Mouse (Mus musculus): ENCODE results near the gene Pde4d. TPM values are rescaled to one million over a fixed set of nuclear protein-coding genes. Genes with fewer than 3 reads are reported as not detected.

Pde4d gene
- polyA plus RNA-seq, 1 experiment from 2014 or later = 29.2 TPM

GRCm38 (mm10) chr13:109727346-109727745 is 1277.6 kb downstream of the Pde4d start:
- Histone ChIP-seq H3K9me3 (ENCODE audit: control insufficient read depth, low read length) (no peaks in the 10 kb centered on the region), H3K4me3 (ENCODE audit: control insufficient read depth in 1 of 2, insufficient read depth in 1 of 2, low read depth in 1 of 2, low read length in 2 of 2) (no peak overlapping the region), H3K4me2 (ENCODE audit: low read length) (no peak overlapping the region), H3K4me1 (ENCODE audit: control insufficient read depth in 2 of 2, insufficient read depth in 2 of 2, low read length in 2 of 2) (peaks cover 0 to 8% of the 10 kb centered on the region in 2 experiments; a peak in 3 of 4 replicates), H3K9ac (ENCODE audit: low read length) (no peak overlapping the region), H3K27me3 (ENCODE audit: control insufficient read depth, insufficient read depth, low read length) (no peaks in the 10 kb centered on the region), H3K27ac (replicated peaks in 1 of 2; ENCODE audit: control insufficient read depth in 1 of 2, insufficient read depth in 1 of 2, low read depth in 2 of 2, low read length in 2 of 2) (no peak overlapping the region), H3K36me3 (ENCODE audit: control insufficient read depth, insufficient read depth, low read length) (no peaks in the 10 kb centered on the region)
- WGBS = 65% methylated on average over 5 of the region's 5 CpGs
- ATAC-seq (ENCODE audit: insufficient number of reproducible peaks, insufficient read depth, low FRiP score, low read depth) = no peak

- Histone ChIP-seq H3K4me1 (ENCODE audit: control insufficient read depth in 2 of 2, insufficient read depth in 2 of 2, low read length in 2 of 2) (peaks cover 0 to 2% of the 10 kb centered on the region in 2 experiments; a peak in 1 of 4 replicates), H3K27me3 (ENCODE audit: control insufficient read depth, insufficient read depth, low read length) (no peaks in the 10 kb centered on the region), H3K4me3 (ENCODE audit: control insufficient read depth in 1 of 2, insufficient read depth in 1 of 2, low read depth in 1 of 2, low read length in 2 of 2) (no peak overlapping the region), H3K9ac (ENCODE audit: low read length) (no peak overlapping the region), H3K27ac (replicated peaks in 1 of 2; ENCODE audit: control insufficient read depth in 1 of 2, insufficient read depth in 1 of 2, low read depth in 2 of 2, low read length in 2 of 2) (no peak overlapping the region), H3K4me2 (ENCODE audit: low read length) (no peak overlapping the region), H3K36me3 (ENCODE audit: control insufficient read depth, insufficient read depth, low read length) (no peaks in the 10 kb centered on the region), H3K9me3 (ENCODE audit: control insufficient read depth, low read length) (no peaks in the 10 kb centered on the region)
- 84% methylated on average over 4 of the region's 4 CpGs for WGBS
- no peak for ATAC-seq (ENCODE audit: insufficient number of reproducible peaks, insufficient read depth, low FRiP score, low read depth)
Measured at GRCm38 (mm10) chr13:109729612-109730011, 1279.9 kb downstream of the Pde4d start.

- H3K4me1 ChIP-seq (ENCODE audit: control insufficient read depth in 2 of 2, insufficient read depth in 2 of 2, low read length in 2 of 2) = peaks cover 0 to 5% of the 10 kb centered on the region in 2 experiments; a peak in 1 of 4 replicates
- H3K36me3 ChIP-seq (ENCODE audit: control insufficient read depth, insufficient read depth, low read length) = no peaks in the 10 kb centered on the region
- no peak overlapping the region for H3K4me2 ChIP-seq (ENCODE audit: low read length)
- no peaks in the 10 kb centered on the region for H3K27me3 ChIP-seq (ENCODE audit: control insufficient read depth, insufficient read depth, low read length)
- ATAC-seq (ENCODE audit: insufficient number of reproducible peaks, insufficient read depth, low FRiP score, low read depth) = no peak
- H3K9me3 ChIP-seq (ENCODE audit: control insufficient read depth, low read length) = no peaks in the 10 kb centered on the region
- no peak overlapping the region for H3K9ac ChIP-seq (ENCODE audit: low read length)
- WGBS = 77% methylated on average over 5 of the region's 5 CpGs
- no peak overlapping the region for H3K27ac ChIP-seq (replicated peaks in 1 of 2; ENCODE audit: control insufficient read depth in 1 of 2, insufficient read depth in 1 of 2, low read depth in 2 of 2, low read length in 2 of 2)
- H3K4me3 ChIP-seq (ENCODE audit: control insufficient read depth in 1 of 2, insufficient read depth in 1 of 2, low read depth in 1 of 2, low read length in 2 of 2) = no peak overlapping the region
Measured at GRCm38 (mm10) chr13:109732655-109733376, 1283.1 kb downstream of the Pde4d start.

- Histone ChIP-seq H3K27ac (replicated peaks in 1 of 2; ENCODE audit: control insufficient read depth in 1 of 2, insufficient read depth in 1 of 2, low read depth in 2 of 2, low read length in 2 of 2) (no peak overlapping the region), H3K27me3 (ENCODE audit: control insufficient read depth, insufficient read depth, low read length) (no peaks in the 10 kb centered on the region), H3K9ac (ENCODE audit: low read length) (no peak overlapping the region), H3K36me3 (ENCODE audit: control insufficient read depth, insufficient read depth, low read length) (peaks cover 12% of the 10 kb centered on the region; the same call in 1 of the 2 replicates), H3K4me1 (ENCODE audit: control insufficient read depth in 2 of 2, insufficient read depth in 2 of 2, low read length in 2 of 2) (peaks cover 0 to 6% of the 10 kb centered on the region in 2 experiments; a peak in 1 of 4 replicates), H3K4me3 (ENCODE audit: control insufficient read depth in 1 of 2, insufficient read depth in 1 of 2, low read depth in 1 of 2, low read length in 2 of 2) (no peak overlapping the region), H3K4me2 (ENCODE audit: low read length) (no peak overlapping the region), H3K9me3 (ENCODE audit: control insufficient read depth, low read length) (no peaks in the 10 kb centered on the region)
- no peak for ATAC-seq (ENCODE audit: insufficient number of reproducible peaks, insufficient read depth, low FRiP score, low read depth)
- WGBS = 50% methylated on average over 8 of the region's 8 CpGs
Measured at GRCm38 (mm10) chr13:109736290-109737078, 1286.7 kb downstream of the Pde4d start.

GRCm38 (mm10) chr13:109746492-109746891 is 1296.7 kb downstream of the Pde4d start:
- no peak overlapping the region for H3K9ac ChIP-seq (ENCODE audit: low read length)
- no peak overlapping the region for H3K4me3 ChIP-seq (ENCODE audit: control insufficient read depth in 1 of 2, insufficient read depth in 1 of 2, low read depth in 1 of 2, low read length in 2 of 2)

GRCm38 (mm10) chr13:109752236-109752863 is 1302.6 kb downstream of the Pde4d start:
- Histone ChIP-seq H3K27me3 (ENCODE audit: control insufficient read depth, insufficient read depth, low read length) (no peaks in the 10 kb centered on the region), H3K4me3 (ENCODE audit: control insufficient read depth in 1 of 2, insufficient read depth in 1 of 2, low read depth in 1 of 2, low read length in 2 of 2) (no peak overlapping the region), H3K36me3 (ENCODE audit: control insufficient read depth, insufficient read depth, low read length) (0 out of 2 replicates have a peak, but pooled peaks cover 2% of the 10 kb centered on the region), H3K9me3 (ENCODE audit: control insufficient read depth, low read length) (no peaks in the 10 kb centered on the region), H3K27ac (replicated peaks in 1 of 2; ENCODE audit: control insufficient read depth in 1 of 2, insufficient read depth in 1 of 2, low read depth in 2 of 2, low read length in 2 of 2) (no peak overlapping the region), H3K4me2 (ENCODE audit: low read length) (no peak overlapping the region), H3K9ac (ENCODE audit: low read length) (no peak overlapping the region), H3K4me1 (ENCODE audit: control insufficient read depth in 2 of 2, insufficient read depth in 2 of 2, low read length in 2 of 2) (no peaks in the 10 kb centered on the region)
- no peak for ATAC-seq (ENCODE audit: insufficient number of reproducible peaks, insufficient read depth, low FRiP score, low read depth)
- 57% methylated on average over 8 of the region's 8 CpGs for WGBS

More at GRCm38 (mm10) chr13:109746492-109746891, 1296.7 kb downstream of the Pde4d start:
- Histone ChIP-seq H3K27me3 (ENCODE audit: control insufficient read depth, insufficient read depth, low read length) (no peaks in the 10 kb centered on the region), H3K4me1 (ENCODE audit: control insufficient read depth in 2 of 2, insufficient read depth in 2 of 2, low read length in 2 of 2) (no peaks in the 10 kb centered on the region), H3K27ac (replicated peaks in 1 of 2; ENCODE audit: control insufficient read depth in 1 of 2, insufficient read depth in 1 of 2, low read depth in 2 of 2, low read length in 2 of 2) (no peak overlapping the region), H3K36me3 (ENCODE audit: control insufficient read depth, insufficient read depth, low read length) (peaks cover 26% of the 10 kb centered on the region), H3K4me2 (ENCODE audit: low read length) (no peak overlapping the region), H3K9me3 (ENCODE audit: control insufficient read depth, low read length) (no peaks in the 10 kb centered on the region)
- no peak for ATAC-seq (ENCODE audit: insufficient number of reproducible peaks, insufficient read depth, low FRiP score, low read depth)

- WGBS = 83% methylated on average over 5 of the region's 5 CpGs
- H3K4me2 ChIP-seq (ENCODE audit: low read length) = no peak overlapping the region
- 0 out of 2 replicates have a peak, but pooled peaks cover 2% of the 10 kb centered on the region for H3K36me3 ChIP-seq (ENCODE audit: control insufficient read depth, insufficient read depth, low read length)
- H3K9me3 ChIP-seq (ENCODE audit: control insufficient read depth, low read length) = no peaks in the 10 kb centered on the region
- no peak for ATAC-seq (ENCODE audit: insufficient number of reproducible peaks, insufficient read depth, low FRiP score, low read depth)
- no peaks in the 10 kb centered on the region for H3K27me3 ChIP-seq (ENCODE audit: control insufficient read depth, insufficient read depth, low read length)
- no peak overlapping the region for H3K4me3 ChIP-seq (ENCODE audit: control insufficient read depth in 1 of 2, insufficient read depth in 1 of 2, low read depth in 1 of 2, low read length in 2 of 2)
- no peak overlapping the region for H3K27ac ChIP-seq (replicated peaks in 1 of 2; ENCODE audit: control insufficient read depth in 1 of 2, insufficient read depth in 1 of 2, low read depth in 2 of 2, low read length in 2 of 2)
- no peak overlapping the region for H3K9ac ChIP-seq (ENCODE audit: low read length)
- peaks cover 2 to 10% of the 10 kb centered on the region in 2 experiments; a peak in 3 of 4 replicates for H3K4me1 ChIP-seq (ENCODE audit: control insufficient read depth in 2 of 2, insufficient read depth in 2 of 2, low read length in 2 of 2)
Measured at GRCm38 (mm10) chr13:109756854-109757253, 1307.1 kb downstream of the Pde4d start.
